Mouse (Mus musculus): ENCODE measurements around the gene Nhlh1.

DNA sequence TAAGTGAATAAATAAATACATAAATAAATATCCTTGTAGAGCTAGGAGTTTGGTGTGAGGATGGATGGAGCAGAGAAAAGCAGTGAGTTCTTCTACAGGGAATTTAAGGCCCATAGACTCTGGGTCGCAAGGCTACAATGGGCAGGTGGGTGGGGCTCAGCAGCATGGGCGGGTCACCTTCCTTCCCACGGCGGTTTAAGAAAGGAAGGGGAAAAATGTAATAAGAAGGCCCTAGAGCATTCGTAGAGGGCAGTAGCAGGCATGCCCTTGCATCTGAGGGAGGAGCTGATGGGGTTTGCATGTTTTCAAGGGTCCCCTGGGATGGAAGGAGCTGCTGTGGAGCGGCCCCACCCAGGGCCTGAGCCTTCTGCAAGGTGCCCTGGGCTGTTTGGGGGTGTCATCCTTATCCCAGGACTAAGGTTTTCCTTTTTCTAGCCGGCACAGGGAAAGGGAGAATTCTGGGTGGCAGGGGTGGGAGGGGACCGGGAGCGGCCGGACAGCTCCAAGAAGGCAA lies 4.5 kb downstream of the Nhlh1 start:
- TF ChIP-seq GATA1 (IDR thresholded peaks at IDR 0.05; ENCODE audit: low read length), result no peak
- TF ChIP-seq TAL1 (IDR thresholded peaks at IDR 0.05; ENCODE audit: low read length), result no peak
